Mouse (Mus musculus): ENCODE data around the gene Bax.
A peak's percentile ranks its signal among the peaks of the same experiment; 100 is the strongest.

The Bax gene

DNA sequence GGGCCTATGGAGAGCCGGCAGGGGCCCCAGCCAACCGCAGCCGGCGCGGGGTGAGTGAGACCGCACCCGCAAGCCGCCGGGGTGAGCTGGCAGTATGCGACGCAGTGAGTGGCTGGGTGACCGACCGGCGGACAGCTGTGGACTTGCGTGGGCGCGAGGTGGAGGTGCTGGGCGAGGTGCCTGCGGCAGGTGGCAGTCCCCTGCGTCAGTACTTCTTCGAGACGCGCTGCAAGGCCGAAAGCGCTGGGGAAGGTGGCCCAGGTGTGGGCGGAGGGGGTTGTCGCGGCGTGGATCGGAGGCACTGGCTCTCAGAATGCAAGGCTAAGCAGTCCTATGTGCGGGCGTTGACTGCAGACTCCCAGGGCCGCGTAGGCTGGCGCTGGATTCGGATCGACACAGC lies 51.1 kb downstream of the Bax start:
- peak in 1 of 2 experiments; percentile 56 for DNase-seq (ENCODE audit: low spot score in 2 of 2)

DNA sequence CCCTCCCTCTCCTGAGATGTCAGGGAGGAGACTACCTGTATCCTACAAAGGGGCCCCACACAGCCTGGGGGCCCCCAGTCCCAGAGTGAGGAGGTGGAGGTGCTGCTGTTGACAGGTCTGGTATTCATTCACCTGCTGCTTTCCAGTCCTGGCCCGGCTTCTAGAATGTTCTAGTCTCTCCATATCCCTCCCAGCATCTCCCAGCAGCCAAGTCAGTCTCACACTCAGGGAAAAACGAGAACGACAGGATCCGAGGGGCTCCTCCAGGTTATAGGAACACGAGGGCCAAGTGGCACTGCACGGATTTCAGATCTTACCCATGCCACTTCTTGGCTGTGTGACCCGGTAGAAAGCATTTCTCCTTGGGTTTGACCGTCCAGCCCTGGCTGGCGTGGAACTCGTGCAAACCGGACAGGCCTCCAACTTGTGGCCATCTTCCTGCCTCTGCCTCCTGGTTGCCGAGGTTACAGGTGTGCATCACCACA lies 51.9 kb downstream of the Bax start:
- DNase-seq (ENCODE audit: low spot score in 2 of 2), result no peak

DNA sequence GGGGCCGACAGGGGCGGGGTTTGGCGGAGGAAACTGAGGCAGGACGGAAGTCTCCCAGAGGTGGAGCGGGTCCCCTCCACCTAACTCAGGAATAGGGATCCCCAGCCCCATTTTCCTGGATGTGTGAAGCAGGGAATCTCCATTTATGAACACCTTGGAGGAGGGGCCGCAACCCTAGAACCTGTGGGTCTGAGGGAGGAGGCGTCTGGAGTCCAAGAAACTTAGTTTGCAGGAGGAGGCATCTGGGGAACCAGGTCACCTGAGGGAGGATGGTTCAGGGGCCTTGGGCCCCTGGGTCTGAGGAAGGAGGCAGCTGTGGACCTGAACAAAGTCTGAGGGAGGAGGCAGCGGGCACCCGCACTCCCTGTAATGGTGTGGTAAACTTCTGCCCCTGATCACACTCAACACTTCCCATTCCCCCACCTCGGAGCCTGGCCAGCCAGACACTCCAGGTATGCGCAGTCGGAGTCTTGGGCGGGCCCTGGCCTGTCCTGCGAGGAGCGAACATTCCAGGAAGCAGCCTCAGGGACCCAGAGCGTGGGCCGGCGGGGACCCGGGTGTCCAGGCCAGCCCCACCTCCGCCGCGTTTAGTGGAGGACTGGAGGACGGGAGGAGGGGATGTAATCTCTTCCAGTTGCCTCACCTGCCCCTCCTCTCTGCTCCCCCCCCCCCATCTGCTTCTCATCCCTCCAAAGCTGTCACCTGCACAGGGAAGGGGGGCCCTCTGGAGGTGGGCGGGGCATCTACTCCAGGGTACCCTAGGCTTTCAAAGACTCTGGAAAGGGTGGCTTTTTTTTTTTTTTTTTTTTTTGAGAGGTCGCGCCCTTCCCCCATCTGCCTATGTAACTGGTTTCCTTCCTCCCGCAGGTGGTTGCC lies 52.6 kb downstream of the Bax start:
- DNase-seq (ENCODE audit: low spot score in 2 of 2), result peak in 1 of 2 experiments; percentile 70

DNA sequence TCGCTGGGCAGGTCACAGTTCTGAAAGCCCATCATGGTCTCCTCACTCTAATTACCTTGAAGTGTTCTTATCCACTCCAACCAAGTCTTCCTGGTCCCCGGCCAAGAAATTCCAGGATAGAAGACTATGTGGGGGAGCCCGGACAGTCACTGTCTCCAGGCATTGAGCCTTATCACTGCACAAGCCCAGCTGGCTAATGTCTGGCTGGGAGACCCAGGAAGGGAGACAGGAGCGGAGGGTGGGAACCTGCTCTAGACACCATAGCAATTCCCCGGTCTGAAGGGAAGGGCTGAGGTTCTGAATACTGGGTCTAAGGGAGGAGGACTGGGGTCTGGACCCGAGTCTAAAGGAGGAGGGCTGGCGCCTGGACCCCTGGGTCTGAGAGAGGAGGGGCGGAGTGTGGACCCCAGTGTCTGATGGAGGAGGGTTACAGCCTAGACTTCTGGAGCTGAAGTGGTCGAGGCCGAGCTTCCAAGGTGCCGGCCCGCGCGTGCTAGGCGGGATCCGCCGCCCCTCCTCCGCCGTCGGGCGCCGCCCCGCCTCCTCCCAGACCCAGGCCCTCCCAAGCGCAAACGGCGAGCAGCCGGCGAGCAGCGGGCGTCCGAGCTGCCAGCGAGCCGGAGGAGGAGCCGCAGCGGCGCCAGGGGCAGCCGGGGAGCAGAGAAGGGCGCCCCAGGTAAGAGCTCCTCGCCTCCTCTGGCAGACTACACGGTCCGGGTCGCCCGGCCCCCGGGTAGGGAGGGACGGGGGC lies 53.4 kb downstream of the Bax start, which contains the start of gene Ntf5:
Gene Ntf5, plus strand, starts transcription at position 583 of the 751 bp plus-strand sequence.
- peak; percentile 60 to 70 for DNase-seq (ENCODE audit: low spot score in 2 of 2)

DNA sequence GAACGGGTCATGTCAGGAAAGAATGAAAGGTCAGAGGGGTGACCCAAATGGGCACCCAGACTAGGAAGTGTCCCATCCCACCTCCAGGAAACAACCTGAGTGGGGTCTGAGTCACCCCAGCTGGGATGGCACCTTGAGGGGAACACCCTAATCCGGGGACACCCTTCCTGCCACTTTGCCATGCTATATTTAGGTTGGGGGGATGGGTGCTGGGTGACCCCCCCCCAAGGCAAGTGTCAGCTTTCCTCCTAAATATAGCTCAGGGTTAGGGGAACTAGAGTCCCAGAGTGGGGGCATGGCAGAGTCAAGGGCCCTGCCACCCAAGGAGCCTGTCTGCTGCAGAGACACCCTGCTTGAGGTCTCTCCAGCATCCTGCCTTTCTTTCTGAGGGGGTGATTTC lies 54.3 kb downstream of the Bax start:
- DNase-seq (ENCODE audit: low spot score in 2 of 2), result peak in 1 of 2 experiments; percentile 49
